10 mouse cellular contexts compared by ENCODE assay signal in the genomic region with DNA sequence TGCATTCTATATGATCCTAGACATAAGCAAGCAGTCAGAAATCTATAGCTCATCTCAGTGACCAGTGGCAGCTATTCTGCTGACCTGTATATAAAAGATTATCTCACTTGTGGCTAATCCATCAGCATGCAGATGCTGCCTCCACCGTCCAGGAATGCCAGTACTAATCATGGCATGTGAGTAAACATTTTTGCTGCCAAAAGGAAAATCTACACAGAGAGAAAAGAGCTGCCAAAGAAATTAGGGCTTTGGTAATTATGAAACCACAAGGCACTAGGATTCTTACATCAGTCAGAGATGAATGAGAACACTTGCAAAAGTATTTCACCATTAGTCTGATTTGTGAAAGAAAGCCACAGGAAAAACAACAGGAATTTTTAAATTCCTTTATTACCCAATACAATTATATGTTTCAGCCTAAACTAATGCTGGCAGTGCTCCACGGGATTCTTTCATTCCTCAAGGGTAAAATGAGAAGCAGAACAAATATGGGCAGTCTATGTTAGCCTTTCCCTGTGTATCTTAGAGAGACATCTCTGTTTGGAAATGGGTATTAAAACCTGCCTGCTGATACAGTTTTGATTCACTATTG.
DNase-seq lines count a peak whose midpoint lies in the region.
"Had no signal": no experiment of that assay in that cellular context is flagged by ENCODE, and none has a peak within 500 bp of the region (broad histone marks: within the 10 kb centered on the region; RNA-seq: fewer than 3 reads in every experiment).

No protein-coding gene starts in this region.

- intact Hi-C loops in gastrocnemius, postnatal 14 days (cut with DNase I; ENCODE audit: low total_unique reads): no loop called here

- DNase-seq in gastrocnemius, adult 18-20 months (ENCODE audit: low spot score): peak; percentile 11
- no peak for DNase-seq in gastrocnemius, postnatal 14 days
- DNase-seq in retina, postnatal 1 day: peak; percentile 19
- no peak for DNase-seq in retina, embryonic 14.5 days (ENCODE audit: low spot score)
- DNase-seq in fat pad, adult 2 months (ENCODE audit: extremely low read depth, low read depth, low spot score): peak; percentile 82
- DNase-seq in cerebellum, adult 11 months: no peak
- DNase-seq in urinary bladder, postnatal 25 days (ENCODE audit: low spot score): no peak
- DNase-seq: heart, postnatal 4 days; right cerebral cortex, postnatal 25 days; thymus, postnatal 4 days had no signal

Comparison
In these comparisons a context has a peak if more than half of its experiments do, and no peak if none do; other contexts are left out.
1. DNase-seq: peak in gastrocnemius, adult 18-20 months (single experiment), retina, postnatal 1 day (single experiment) and fat pad, adult 2 months (single experiment); none in gastrocnemius, postnatal 14 days (single experiment), retina, embryonic 14.5 days (single experiment), cerebellum, adult 11 months (single experiment) and urinary bladder, postnatal 25 days (single experiment).